Mouse (Mus musculus): ENCODE results near the gene Triobp.

Gene Triobp

GRCm38 (mm10) chr15:78926021-78926919 lies 21.3 kb upstream of the Triobp start, which contains the start of gene Lgals1:
Gene Lgals1 (plus strand): TSS chr15:78926725.
- DNase-seq (ENCODE audit: low spot score) = peak; percentile 69

GRCm38 (mm10) chr15:78927021-78927787 lies 20.3 kb upstream of the Triobp start:
- peak; percentile 40 for DNase-seq (ENCODE audit: low spot score)

- peak; percentile 58 for DNase-seq (ENCODE audit: low spot score)
Measured at GRCm38 (mm10) chr15:78927788-78928457, 19.6 kb upstream of the Triobp start.

- DNase-seq (ENCODE audit: low spot score) = no peak
Measured at GRCm38 (mm10) chr15:78928539-78928938, 19.0 kb upstream of the Triobp start.

GRCm38 (mm10) chr15:78930192-78930706 lies 17.3 kb upstream of the Triobp start:
- no peak for DNase-seq (ENCODE audit: low spot score)

- no peak for DNase-seq (ENCODE audit: low spot score)
Measured at GRCm38 (mm10) chr15:78930801-78931426, 16.6 kb upstream of the Triobp start.

- DNase-seq (ENCODE audit: low spot score) = peak; percentile 47
Measured at GRCm38 (mm10) chr15:78931577-78931976, 15.9 kb upstream of the Triobp start.

- peak; percentile 94 for DNase-seq (ENCODE audit: low spot score)
Measured at GRCm38 (mm10) chr15:78934784-78935320, 12.7 kb upstream of the Triobp start, which contains the start of gene Nol12. Gene Nol12 (plus strand): TSS chr15:78934933.

GRCm38 (mm10) chr15:78936403-78936802 lies 11.1 kb upstream of the Triobp start:
- no peak for DNase-seq (ENCODE audit: low spot score)

- DNase-seq (ENCODE audit: low spot score) = no peak
Measured at GRCm38 (mm10) chr15:78937311-78937710, 10.2 kb upstream of the Triobp start.

- DNase-seq (ENCODE audit: low spot score) = no peak
Measured at GRCm38 (mm10) chr15:78937963-78938362, 9.6 kb upstream of the Triobp start.

- DNase-seq (ENCODE audit: low spot score) = no peak
Measured at GRCm38 (mm10) chr15:78940325-78940724, 7.2 kb upstream of the Triobp start.

- DNase-seq (ENCODE audit: low spot score) = peak; percentile 90
Measured at GRCm38 (mm10) chr15:78942663-78943062, 4.9 kb upstream of the Triobp start.

GRCm38 (mm10) chr15:78946232-78946631 lies 1.3 kb upstream of the Triobp start:
- DNase-seq (ENCODE audit: low spot score) = no peak

- peak; percentile 32 for DNase-seq (ENCODE audit: low spot score)
Measured at GRCm38 (mm10) chr15:78948152-78948725, 715 bp downstream of the Triobp start.

- no peak for DNase-seq (ENCODE audit: low spot score)
Measured at GRCm38 (mm10) chr15:78948883-78949282, 1.4 kb downstream of the Triobp start.

GRCm38 (mm10) chr15:78955663-78956062 lies 8.1 kb downstream of the Triobp start:
- DNase-seq (ENCODE audit: low spot score) = no peak

- DNase-seq (ENCODE audit: low spot score) = peak; percentile 57
Measured at GRCm38 (mm10) chr15:78956351-78956750, 8.8 kb downstream of the Triobp start.

GRCm38 (mm10) chr15:78957021-78957420 lies 9.5 kb downstream of the Triobp start:
- DNase-seq (ENCODE audit: low spot score) = no peak

GRCm38 (mm10) chr15:78959537-78959936 lies 12.0 kb downstream of the Triobp start:
- DNase-seq (ENCODE audit: low spot score) = no peak

GRCm38 (mm10) chr15:78960088-78960487 lies 12.6 kb downstream of the Triobp start:
- DNase-seq (ENCODE audit: low spot score) = no peak

Data from retina, embryonic 14.5 days (tissue).